Mouse (Mus musculus) testis, adult 2 months (tissue): ENCODE results near the gene Tmem121.

Experiments used
- CTCF ChIP-seq: fragments of 200-500 bp; IDR thresholded peaks from 2 replicates; pipeline ENCODE4 v1.5.1; 2012; ENCODE audit warnings: low read depth, mild to moderate bottlenecking, inconsistent platforms, low read length, moderate library complexity; ENCODE audit not compliant: control insufficient read depth, insufficient read depth, insufficient replicate concordance
- POLR2A ChIP-seq: fragments of 200-500 bp; IDR thresholded peaks from 2 replicates; pipeline ENCODE4 v1.6.1; 2012; ENCODE audit warnings: low read depth, mild to moderate bottlenecking, inconsistent platforms, low read length, moderate library complexity; ENCODE audit not compliant: control insufficient read depth

DNA sequence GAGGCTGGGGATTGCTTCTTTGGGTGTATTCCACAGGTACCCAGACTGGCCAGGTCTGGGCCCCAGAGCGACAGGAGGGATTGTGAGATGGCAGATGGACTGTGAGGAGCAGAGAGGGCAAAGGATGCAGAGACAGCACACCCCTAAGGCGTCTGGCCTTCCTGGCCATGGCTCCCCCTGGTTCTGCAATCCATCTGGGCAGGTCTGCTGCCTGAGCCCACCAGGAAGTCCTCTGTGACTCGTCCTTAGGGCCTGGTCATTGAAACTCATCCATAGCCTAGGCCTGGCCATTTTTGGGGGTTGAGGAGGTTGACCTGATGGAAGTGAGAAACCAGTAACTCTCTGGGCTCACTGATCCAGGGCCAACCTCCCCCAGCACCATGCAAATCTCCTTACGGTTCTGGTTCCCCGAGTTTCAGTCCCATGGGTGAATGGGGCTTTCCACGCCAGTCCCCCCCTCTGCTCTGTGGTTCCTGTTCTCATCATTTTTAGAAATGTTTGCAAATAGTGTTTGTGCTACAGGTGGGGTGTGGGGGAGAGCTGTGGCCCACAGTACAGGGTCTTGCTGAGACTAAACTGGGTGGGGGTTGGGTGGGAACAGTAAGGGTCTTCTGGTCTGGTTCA is 42.4 kb downstream of the Tmem121 start:
- no peak for TF ChIP-seq CTCF
- TF ChIP-seq POLR2A: no peak
